Mouse (Mus musculus): ENCODE results near the gene AC161166.1. TPM values are rescaled to one million over a fixed set of nuclear protein-coding genes. Genes with fewer than 3 reads are reported as not detected.

AC161166.1 gene
- polyA plus RNA-seq, 1 experiment = not detected

- TF ChIP-seq GATA1 (IDR thresholded peaks at IDR 0.05; ENCODE audit: low read length) = no peak
Observed at GRCm38 (mm10) chr7:24479685-24480084, 32.6 kb downstream of the AC161166.1 start.

- TF ChIP-seq GATA1 (IDR thresholded peaks at IDR 0.05; ENCODE audit: low read length) = no peak
Observed at GRCm38 (mm10) chr7:24478911-24479310, 33.3 kb downstream of the AC161166.1 start.

- no peak for TF ChIP-seq GATA1 (IDR thresholded peaks at IDR 0.05; ENCODE audit: low read length)
Observed at GRCm38 (mm10) chr7:24476856-24477255, 35.4 kb downstream of the AC161166.1 start.

GRCm38 (mm10) chr7:24476338-24476737 is 35.9 kb downstream of the AC161166.1 start:
- no peak for TF ChIP-seq GATA1 (IDR thresholded peaks at IDR 0.05; ENCODE audit: low read length)

- TF ChIP-seq GATA1 (IDR thresholded peaks at IDR 0.05; ENCODE audit: low read length) = no peak
Observed at GRCm38 (mm10) chr7:24474811-24475506, 37.3 kb downstream of the AC161166.1 start.

GRCm38 (mm10) chr7:24473913-24474529 is 38.2 kb downstream of the AC161166.1 start:
- TF ChIP-seq GATA1 (IDR thresholded peaks at IDR 0.05; ENCODE audit: low read length) = no peak

GRCm38 (mm10) chr7:24472937-24473336 is 39.3 kb downstream of the AC161166.1 start:
- no peak for TF ChIP-seq GATA1 (IDR thresholded peaks at IDR 0.05; ENCODE audit: low read length)

GRCm38 (mm10) chr7:24472442-24472841 is 39.8 kb downstream of the AC161166.1 start:
- no peak for TF ChIP-seq GATA1 (IDR thresholded peaks at IDR 0.05; ENCODE audit: low read length)

- no peak for TF ChIP-seq GATA1 (IDR thresholded peaks at IDR 0.05; ENCODE audit: low read length)
Observed at GRCm38 (mm10) chr7:24470356-24470755, 41.9 kb downstream of the AC161166.1 start.

- TF ChIP-seq GATA1 (IDR thresholded peaks at IDR 0.05; ENCODE audit: low read length) = no peak
Observed at GRCm38 (mm10) chr7:24469126-24469525, 43.1 kb downstream of the AC161166.1 start.

- TF ChIP-seq GATA1 (IDR thresholded peaks at IDR 0.05; ENCODE audit: low read length) = no peak
Observed at GRCm38 (mm10) chr7:24467886-24468285, 44.4 kb downstream of the AC161166.1 start.

- TF ChIP-seq GATA1 (IDR thresholded peaks at IDR 0.05; ENCODE audit: low read length) = no peak
Observed at GRCm38 (mm10) chr7:24466835-24467234, 45.4 kb downstream of the AC161166.1 start.

- no peak for TF ChIP-seq GATA1 (IDR thresholded peaks at IDR 0.05; ENCODE audit: low read length)
Observed at GRCm38 (mm10) chr7:24462388-24463319, 49.6 kb downstream of the AC161166.1 start, which contains the start of gene Plaur. Plaur (plus strand) TSS chr7:24462484.

GRCm38 (mm10) chr7:24461376-24462051 is 50.7 kb downstream of the AC161166.1 start:
- no peak for TF ChIP-seq GATA1 (IDR thresholded peaks at IDR 0.05; ENCODE audit: low read length)

Other genes with a start within 250 kb of the AC161166.1 start
- gene Zfp93, start 242.0 kb downstream of the AC161166.1 start, polyA plus RNA-seq (2012) = 2.0 and 2.2 TPM in 2 replicates
- 7.2 and 9.2 TPM in 2 replicates for gene Zfp61, start 211.2 kb downstream of the AC161166.1 start, polyA plus RNA-seq (2012)
- 5.0 and 5.9 TPM in 2 replicates for gene Zfp94, start 195.8 kb downstream of the AC161166.1 start, polyA plus RNA-seq (2012)
- gene Tescl, start 178.5 kb downstream of the AC161166.1 start, polyA plus RNA-seq (2012) = not detected in 2 replicates
- gene Lypd5, start 163.3 kb downstream of the AC161166.1 start, polyA plus RNA-seq (2012) = not detected in 2 replicates
- gene Kcnn4, start 142.2 kb downstream of the AC161166.1 start, polyA plus RNA-seq (2012) = 72.1 and 73.9 TPM in 2 replicates
- 68.9 and 82.0 TPM in 2 replicates for gene Smg9, start 112.8 kb downstream of the AC161166.1 start, polyA plus RNA-seq (2012)
- gene Irgc1, start 60.2 kb downstream of the AC161166.1 start, polyA plus RNA-seq (2012) = 0.06 and 0.15 TPM in 2 replicates
- not detected in 2 replicates for gene Plaur, start 50.0 kb downstream of the AC161166.1 start, polyA plus RNA-seq (2012)
- 0.05 and 0.08 TPM in 2 replicates for gene Cadm4, start 30.4 kb downstream of the AC161166.1 start, polyA plus RNA-seq (2012)
- gene Zfp428, start 5.4 kb downstream of the AC161166.1 start, polyA plus RNA-seq (2012) = 96.8 and 126 TPM in 2 replicates
- gene Irgq, start 18.2 kb upstream of the AC161166.1 start, polyA plus RNA-seq (2012) = 9.6 and 12.1 TPM in 2 replicates
- not detected in 2 replicates for gene Pinlyp, start 33.7 kb upstream of the AC161166.1 start, polyA plus RNA-seq (2012)
- gene Xrcc1, start 33.8 kb upstream of the AC161166.1 start, polyA plus RNA-seq (2012) = 330 and 397 TPM in 2 replicates
- 14.2 and 16.1 TPM in 2 replicates for gene Ethe1, start 75.1 kb upstream of the AC161166.1 start, polyA plus RNA-seq (2012)
- not detected in 2 replicates for gene Zfp575, start 75.2 kb upstream of the AC161166.1 start, polyA plus RNA-seq (2012)
- 2.3 and 3.3 TPM in 2 replicates for gene Phldb3, start 98.3 kb upstream of the AC161166.1 start, polyA plus RNA-seq (2012)
- gene Lypd3, start 124.1 kb upstream of the AC161166.1 start, polyA plus RNA-seq (2012) = not detected in 2 replicates
- not detected in 2 replicates for gene Tex101, start 164.2 kb upstream of the AC161166.1 start, polyA plus RNA-seq (2012)
- gene BC049730, start 196.8 kb upstream of the AC161166.1 start, polyA plus RNA-seq (2012) = not detected in 2 replicates
- gene Gm4763, start 214.5 kb upstream of the AC161166.1 start, polyA plus RNA-seq (2012) = not detected in 2 replicates
- 0.04 and 0.10 TPM in 2 replicates for gene Cd177, start 247.9 kb upstream of the AC161166.1 start, polyA plus RNA-seq (2012)

All from G1E-ER4 (cell line).